Mouse (Mus musculus) ES-E14 (cell line): ENCODE results near the gene Xrra1. TPM values are rescaled to one million over a fixed set of nuclear protein-coding genes. Genes with fewer than 3 reads are reported as not detected.

Source experiments
- DNase-seq: peaks from one replicate; pipeline ENCODE4 v3.0.0-alpha.2; 2013; ENCODE audit warnings: low read depth, low spot score
- H3K27ac ChIP-seq: 2 replicates; pipeline ENCODE4 v1.5.1; 2012; ENCODE audit warnings: low read depth, mild to moderate bottlenecking, low read length, moderate library complexity, mixed read lengths; ENCODE audit not compliant: poor library complexity, insufficient read depth, severe bottlenecking
- H3K36me3 ChIP-seq: 2 replicates; pipeline ENCODE4 v1.6.1; 2012; ENCODE audit warnings: mild to moderate bottlenecking, low read length, moderate library complexity, mixed read lengths; ENCODE audit not compliant: control insufficient read depth, poor library complexity, insufficient read depth, severe bottlenecking
- H3K4me1 ChIP-seq, 2 experiments: fragments of 150-350 bp in 1 of 2; sonication (generic) in 1 of 2; 2 replicates each; pipeline ENCODE4 v1.6.1; 2012; ENCODE audit warnings: low read length in 2 of 2, mild to moderate bottlenecking in 1 of 2, mixed read lengths in 1 of 2; ENCODE audit not compliant: control insufficient read depth in 2 of 2, insufficient read depth in 2 of 2, poor library complexity in 1 of 2
- H3K4me3 ChIP-seq, 2 experiments: fragments of 150-350 bp in 1 of 2; sonication (generic) in 1 of 2; 2 replicates each; pipeline ENCODE4 v1.5.1; 2012; ENCODE audit warnings: low read length in 2 of 2, low read depth in 1 of 2, mild to moderate bottlenecking in 1 of 2, mixed read lengths in 1 of 2; ENCODE audit not compliant: insufficient read depth in 1 of 2, poor library complexity in 1 of 2, severe bottlenecking in 1 of 2
- H3K9ac ChIP-seq: 2 replicates; pipeline ENCODE4 v1.6.1; 2012; ENCODE audit warnings: low read depth, mild to moderate bottlenecking, low read length, mixed read lengths; ENCODE audit not compliant: poor library complexity, insufficient read depth, severe bottlenecking
- H3K9me3 ChIP-seq: fragments of 150-350 bp; sonication (generic); 2 replicates; pipeline ENCODE4 v1.6.1; 2012; ENCODE audit warnings: low read depth, mild to moderate bottlenecking, low read length; ENCODE audit not compliant: control insufficient read depth, insufficient read depth
- CHD2 ChIP-seq: IDR thresholded peaks from 2 replicates; pipeline ENCODE4 v1.6.1; 2014; ENCODE audit warnings: mild to moderate bottlenecking, low read depth, low read length, inconsistent platforms
- HCFC1 ChIP-seq: IDR thresholded peaks from 2 replicates; pipeline ENCODE4 v1.6.1; 2012; ENCODE audit warnings: low read length, inconsistent platforms, borderline replicate concordance; ENCODE audit not compliant: insufficient read depth
- MAFK ChIP-seq: IDR thresholded peaks from 2 replicates; pipeline ENCODE4 v1.6.1; 2014; ENCODE audit warnings: mild to moderate bottlenecking, low read depth, low read length, inconsistent platforms; ENCODE audit not compliant: insufficient read depth
- ZC3H11A ChIP-seq: IDR thresholded peaks from 2 replicates; pipeline ENCODE4 v1.6.1; 2012; ENCODE audit warnings: low read depth, mild to moderate bottlenecking, inconsistent platforms, low read length, borderline replicate concordance
- ZNF384 ChIP-seq: IDR thresholded peaks from 2 replicates; pipeline ENCODE4 v1.6.1; 2012; ENCODE audit warnings: low read depth, low read length, inconsistent platforms
- in situ Hi-C, 2 experiments: fragments of 600-800 bp; cut with MboI; formaldehyde crosslinking; loops; one replicate each; pipeline ENCODE4 v1.15.1; 2025; ENCODE audit warnings: low sequenced_read_pairs in 2 of 2, inconsistent platforms in 1 of 2; ENCODE audit not compliant: unreplicated experiment in 2 of 2
- total RNA-seq: library from RNA; depleted of rRNA; stranded (reverse); fragments of 300-350 nt; gene quantifications from 2 replicates; pipeline ENCODE4 v1.2.3, GENCODE M21; 2012; rRNA removed

Gene Xrra1
- total RNA-seq, 1 experiment = 0.40 TPM

GRCm38 (mm10) chr7:99962536-99963236, 103.8 kb downstream of the Xrra1 start:
- Histone ChIP-seq H3K9me3 (no peaks in the 10 kb centered on the region), H3K27ac (no peak overlapping the region), H3K4me1 (peaks cover 4 to 9% of the 10 kb centered on the region in 2 experiments; a peak in 3 of 4 replicates), H3K4me3 (no peak overlapping the region), H3K9ac (no peak overlapping the region), H3K36me3 (0 out of 2 replicates have a peak, but pooled peaks cover 2% of the 10 kb centered on the region)
- in situ Hi-C loops = no loop called here
- no peak for DNase-seq
- TF ChIP-seq HCFC1 = no peak
- TF ChIP-seq MAFK = no peak
- no peak for TF ChIP-seq ZNF384
- no peak for TF ChIP-seq ZC3H11A
- TF ChIP-seq CHD2 = no peak

- Histone ChIP-seq H3K36me3 (0 out of 2 replicates have a peak, but pooled peaks cover 2% of the 10 kb centered on the region), H3K9me3 (no peaks in the 10 kb centered on the region), H3K4me3 (no peak overlapping the region), H3K9ac (no peak overlapping the region), H3K27ac (no peak overlapping the region), H3K4me1 (peaks cover 3 to 9% of the 10 kb centered on the region in 2 experiments; a peak in 3 of 4 replicates)
- no peak for TF ChIP-seq ZNF384
- TF ChIP-seq CHD2 = no peak
- TF ChIP-seq ZC3H11A = no peak
- TF ChIP-seq MAFK = no peak
- no peak for TF ChIP-seq HCFC1
- DNase-seq = no peak
- in situ Hi-C loops = no loop called here
These were observed 104.4 kb downstream of the Xrra1 start for GRCm38 (mm10) chr7:99963237-99963860.

GRCm38 (mm10) chr7:99965020-99965841, 106.3 kb downstream of the Xrra1 start:
- in situ Hi-C loops = no loop called here

GRCm38 (mm10) chr7:99966011-99966721, 107.2 kb downstream of the Xrra1 start:
- DNase-seq = no peak
- in situ Hi-C loops = no loop called here
- Histone ChIP-seq H3K36me3 (0 out of 2 replicates have a peak, but pooled peaks cover 2% of the 10 kb centered on the region), H3K27ac (no peak overlapping the region), H3K9me3 (no peaks in the 10 kb centered on the region), H3K4me1 (peaks cover 3 to 9% of the 10 kb centered on the region in 2 experiments; a peak in 3 of 4 replicates), H3K4me3 (no peak overlapping the region), H3K9ac (no peak overlapping the region)
- TF ChIP-seq CHD2 (no peak), ZNF384 (no peak)

More at GRCm38 (mm10) chr7:99965020-99965841, 106.3 kb downstream of the Xrra1 start:
- no peak overlapping the region for H3K27ac ChIP-seq
- H3K36me3 ChIP-seq = 0 out of 2 replicates have a peak, but pooled peaks cover 2% of the 10 kb centered on the region
- H3K9ac ChIP-seq = peak overlapping the region; percentile 33; the same call in 1 of the 2 replicates
- no peak for DNase-seq
- no peaks in the 10 kb centered on the region for H3K9me3 ChIP-seq
- peaks cover 3 to 9% of the 10 kb centered on the region in 2 experiments; a peak in 3 of 4 replicates for H3K4me1 ChIP-seq
- TF ChIP-seq HCFC1 (no peak), MAFK (no peak), ZNF384 (no peak), ZC3H11A (no peak), CHD2 (no peak)
- H3K4me3 ChIP-seq = no peak overlapping the region

Other genes with a start within 250 kb of the Xrra1 start
- 0.11 and 0.27 TPM in 2 replicates for gene Tpbgl, start 232.0 kb upstream of the Xrra1 start, total RNA-seq
- gene Slco2b1, start 147.8 kb upstream of the Xrra1 start, total RNA-seq = 0.21 and 0.45 TPM in 2 replicates
- gene Olfr520, start 128.8 kb upstream of the Xrra1 start, total RNA-seq = not detected in 2 replicates
- gene Olfr521, start 95.6 kb upstream of the Xrra1 start, total RNA-seq = not detected in 2 replicates
- gene Neu3, start 30.7 kb upstream of the Xrra1 start, total RNA-seq = 2.2 and 2.4 TPM in 2 replicates
- gene Spcs2, start 4.3 kb downstream of the Xrra1 start, total RNA-seq = 247 and 260 TPM in 2 replicates
- 19.2 and 26.4 TPM in 2 replicates for gene Rnf169, start 121.3 kb downstream of the Xrra1 start, total RNA-seq
- gene Chrdl2, start 147.1 kb downstream of the Xrra1 start, total RNA-seq = 0.36 TPM in 1 of 2 replicates, not detected in the other